Mouse (Mus musculus) layer of hippocampus, adult 2 months (tissue): ENCODE measurements around the gene Ucp3. TPM values are rescaled to one million over a fixed set of nuclear protein-coding genes. Genes with fewer than 3 reads are reported as not detected.

ENCODE experiments used
- DNase-seq, 2 experiments: peaks; one replicate each; pipeline ENCODE4 v3.0.0; 2022; ENCODE audit warnings: low spot score in 2 of 2
- H3K27ac ChIP-seq: fragments of 200-600 bp; 2 replicates; pipeline ENCODE4 v1.8.1; 2022
- H3K4me3 ChIP-seq: fragments of 200-600 bp; 2 replicates; pipeline ENCODE4 v1.8.1; 2022; ENCODE audit warnings: mild to moderate bottlenecking
- CTCF ChIP-seq: fragments of 200-600 bp; conservative IDR thresholded peaks from 2 replicates; pipeline ENCODE4 v1.8.1; 2022; ENCODE audit warnings: antibody characterized with exemption, mild to moderate bottlenecking, moderate library complexity
- total RNA-seq, 2 experiments: library from RNA; stranded (reverse); gene quantifications; 2 replicates each; pipeline ENCODE4 v1.2.3; 2021

Gene Ucp3
- total RNA-seq, 2 experiments from 2014 or later = 3.0 to 3.6 TPM

GRCm38 (mm10) chr7:100520663-100521285, 48.0 kb downstream of the Ucp3 start:
- DNase-seq = peak; percentile 75 to 88
- Histone ChIP-seq H3K4me3 (peak overlapping the region; percentile 33), H3K27ac (no peak overlapping the region)
- TF ChIP-seq CTCF = peak; percentile 95

GRCm38 (mm10) chr7:100522222-100522621, 49.4 kb downstream of the Ucp3 start:
- DNase-seq = no peak
- H3K4me3 ChIP-seq = no peak overlapping the region
- no peak overlapping the region for H3K27ac ChIP-seq
- no peak; the same call in 1 of the 2 replicates for TF ChIP-seq CTCF

GRCm38 (mm10) chr7:100524669-100525068, 51.9 kb downstream of the Ucp3 start:
- Histone ChIP-seq H3K27ac (no peak overlapping the region), H3K4me3 (no peak overlapping the region)
- DNase-seq = no peak
- no peak for TF ChIP-seq CTCF

- TF ChIP-seq CTCF = no peak
- H3K4me3 ChIP-seq = no peak overlapping the region
- no peak overlapping the region for H3K27ac ChIP-seq
- no peak for DNase-seq
Measured at GRCm38 (mm10) chr7:100530766-100531165, 58.0 kb downstream of the Ucp3 start.

GRCm38 (mm10) chr7:100533503-100533902, 60.7 kb downstream of the Ucp3 start:
- TF ChIP-seq CTCF = no peak
- Histone ChIP-seq H3K4me3 (no peak overlapping the region), H3K27ac (no peak overlapping the region)
- DNase-seq = no peak

DNA sequence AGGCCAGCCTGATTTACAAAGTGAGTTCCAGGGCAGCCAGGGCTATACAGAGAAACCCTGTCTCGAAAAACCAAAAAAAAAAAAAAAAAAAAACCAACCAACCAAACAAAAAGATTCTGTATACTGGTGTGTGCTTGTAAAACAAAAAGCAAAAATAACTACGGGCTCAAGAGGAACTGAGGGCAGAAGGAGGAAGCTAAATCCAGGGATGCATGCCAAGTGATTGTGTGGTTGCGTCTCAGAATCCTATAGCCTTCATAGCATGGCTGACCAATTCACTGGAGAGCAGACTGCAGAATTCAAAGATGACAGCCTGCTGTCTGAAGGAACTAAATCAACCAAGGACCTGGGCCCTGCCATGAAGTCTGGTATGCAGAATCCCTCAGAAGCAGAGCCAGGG, 61.4 kb downstream of the Ucp3 start:
- no peak for TF ChIP-seq CTCF
- Histone ChIP-seq H3K4me3 (no peak overlapping the region), H3K27ac (no peak overlapping the region)
- DNase-seq = no peak

DNA sequence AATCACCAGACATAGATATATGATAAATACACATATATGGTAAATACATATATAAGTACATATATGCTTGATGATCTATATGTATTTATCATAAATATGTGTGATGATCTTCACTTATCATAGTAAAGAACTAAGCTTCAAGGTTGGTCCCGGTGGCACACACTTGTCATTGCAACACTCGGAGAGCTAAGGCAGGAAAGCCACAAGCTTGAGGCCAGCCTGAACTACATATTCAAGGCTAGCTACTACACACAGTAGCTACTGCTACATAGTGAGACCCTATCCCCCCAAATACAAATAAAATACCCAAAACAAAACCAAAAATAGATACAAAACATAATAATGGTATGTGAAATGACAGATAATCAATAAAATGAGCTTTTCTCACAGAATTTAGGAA, 63.0 kb downstream of the Ucp3 start:
- DNase-seq = no peak
- no peak overlapping the region for H3K4me3 ChIP-seq
- H3K27ac ChIP-seq = no peak overlapping the region
- TF ChIP-seq CTCF = no peak

Other genes starting within 250 kb of the Ucp3 start
- gene Pgm2l1, start 245.6 kb upstream of the Ucp3 start, total RNA-seq = 100 to 1,000 TPM; 282 to 286 TPM
- 1 to 10 TPM; 6.4 to 8.3 TPM for gene P4ha3, start 187.5 kb upstream of the Ucp3 start, total RNA-seq
- gene C2cd3, start 100.8 kb upstream of the Ucp3 start, total RNA-seq = 10 to 100 TPM; 22.7 to 22.8 TPM
- 100 to 1,000 TPM; 147 to 154 TPM for gene Ppme1, start 100.7 kb upstream of the Ucp3 start, total RNA-seq
- gene Ucp2, start 20.3 kb downstream of the Ucp3 start, total RNA-seq = 10 to 100 TPM; 69.0 to 72.4 TPM
- gene Dnajb13, start 42.0 kb downstream of the Ucp3 start, total RNA-seq = under 1 TPM; 0.39 to 0.51 TPM
- 1 to 10 TPM; 7.8 to 9.4 TPM for gene Coa4, start 64.1 kb downstream of the Ucp3 start, total RNA-seq
- gene Rab6a, start 134.4 kb downstream of the Ucp3 start, total RNA-seq = 100 to 1,000 TPM; 349 to 374 TPM
- gene Mrpl48, start 135.3 kb downstream of the Ucp3 start, total RNA-seq = 10 to 100 TPM; 64.8 to 67.1 TPM
- 100 to 1,000 TPM; 199 to 203 TPM for gene Plekhb1, start 189.4 kb downstream of the Ucp3 start, total RNA-seq
- 100 to 1,000 TPM; 220 to 229 TPM for gene Fam168a, start 233.6 kb downstream of the Ucp3 start, total RNA-seq